8 mouse cellular contexts compared by ENCODE assay signal in the genomic region with DNA sequence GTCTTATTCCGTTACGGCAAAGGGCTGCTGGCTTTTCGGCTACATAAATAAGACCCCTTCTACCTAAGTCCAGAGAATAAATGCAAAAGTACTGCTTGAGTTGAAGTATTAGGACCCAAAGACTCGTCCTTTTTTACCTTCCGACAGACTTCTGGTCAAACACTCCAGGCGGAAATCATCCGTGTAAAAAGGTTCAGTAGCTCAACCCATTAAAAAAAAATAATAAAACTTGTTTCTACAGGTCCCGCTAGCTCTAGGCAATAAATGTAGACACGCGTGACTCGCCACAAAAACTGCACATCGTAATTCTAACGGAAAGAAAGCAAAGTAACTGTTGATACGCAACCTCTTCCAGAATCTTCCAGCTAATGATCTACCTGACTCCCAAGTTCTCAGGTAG. TPM values are rescaled to one million over a fixed set of nuclear protein-coding genes. Genes with fewer than 3 reads are reported as not detected.
A peak's percentile ranks its signal among the peaks of the same experiment; 100 is the strongest.
DNase-seq lines count a peak whose midpoint lies in the region; ATAC-seq and TF ChIP-seq lines count a peak whose summit lies in the region.

Gene Rbm6 (minus strand): TSS at position 101 of the 400 bp plus-strand sequence.

- no peaks in the 10 kb centered on the region for H3K27me3 ChIP-seq in testis, adult 2 months (ENCODE audit: control insufficient read depth, insufficient read depth, low read length)
- peaks cover 3% of the 10 kb centered on the region; the same call in 1 of the 2 replicates for H3K27me3 ChIP-seq in erythroblast, embryonic 14.5 days (ENCODE audit: control insufficient read depth)
- no peaks in the 10 kb centered on the region for H3K27me3 ChIP-seq in limb, embryonic 13.5 days
- no peaks in the 10 kb centered on the region for H3K27me3 ChIP-seq in small intestine, adult 2 months (ENCODE audit: control insufficient read depth, insufficient read depth, low read length)

- H3K27ac ChIP-seq in testis, adult 2 months (ENCODE audit: control insufficient read depth, insufficient read depth, low read depth, low read length): peak within 1 kb of the TSS; percentile 99
- peak within 1 kb of the TSS; percentile 90 for H3K27ac ChIP-seq in limb, embryonic 13.5 days
- H3K27ac ChIP-seq in small intestine, adult 2 months (ENCODE audit: insufficient read depth, low read depth, low read length): peak within 1 kb of the TSS; percentile 94

- no peak for TF ChIP-seq CTCF in testis, adult 2 months (IDR thresholded peaks at IDR 0.05; ENCODE audit: control insufficient read depth, insufficient read depth, insufficient replicate concordance, low read depth, low read length)
- TF ChIP-seq CTCF in small intestine, adult 2 months (IDR thresholded peaks at IDR 0.05; ENCODE audit: extremely low read depth, insufficient read length, insufficient replicate concordance, low read depth, low read length): no peak

- H3K4me1 ChIP-seq in testis, adult 2 months (ENCODE audit: control insufficient read depth, insufficient read depth, low read length): no peaks in the 10 kb centered on the region; the same call in 1 of the 2 replicates
- H3K4me1 ChIP-seq in erythroblast, embryonic 14.5 days (ENCODE audit: control insufficient read depth): peaks cover 31% of the 10 kb centered on the region
- peaks cover 17% of the 10 kb centered on the region for H3K4me1 ChIP-seq in limb, embryonic 13.5 days
- peaks cover 10% of the 10 kb centered on the region; the same call in 1 of the 2 replicates for H3K4me1 ChIP-seq in small intestine, adult 2 months (ENCODE audit: control insufficient read depth, insufficient read depth, insufficient read length, low read length)

- DNase-seq in testis, postnatal 14 days (ENCODE audit: low spot score): no peak
- no peak for DNase-seq in heart, postnatal 25 days (ENCODE audit: low spot score)
- DNase-seq in cerebellum, postnatal 10 days: no peak
- DNase-seq in kidney, adult 18-20 months: no peak

- no peaks in the 10 kb centered on the region for H3K36me3 ChIP-seq in testis, adult 2 months (ENCODE audit: control insufficient read depth, insufficient read depth, low read length)
- H3K36me3 ChIP-seq in erythroblast, embryonic 14.5 days (ENCODE audit: control insufficient read depth): peaks cover 17% of the 10 kb centered on the region
- H3K36me3 ChIP-seq in limb, embryonic 13.5 days: 0 out of 2 replicates have a peak, but pooled peaks cover 4% of the 10 kb centered on the region
- no peaks in the 10 kb centered on the region; the same call in 1 of the 2 replicates for H3K36me3 ChIP-seq in small intestine, adult 2 months (ENCODE audit: control insufficient read depth, insufficient read depth, low read length)

- H3K4me2 ChIP-seq in limb, embryonic 13.5 days (replicated peaks): peak within 1 kb of the TSS; percentile 79

- TF ChIP-seq POLR2A in testis, adult 2 months (IDR thresholded peaks at IDR 0.05; ENCODE audit: control insufficient read depth, low read depth, low read length): no peak
- no peak for TF ChIP-seq POLR2A in small intestine, adult 2 months (IDR thresholded peaks at IDR 0.05; ENCODE audit: low read depth, low read length)

- WGBS in limb, embryonic 13.5 days: 8% methylated on average over 14 of the region's 14 CpGs
- WGBS in small intestine, adult 2 months: 3% methylated on average over 14 of the region's 14 CpGs

- H3K9me3 ChIP-seq in erythroblast, embryonic 14.5 days (ENCODE audit: control insufficient read depth, low read length): no peaks in the 10 kb centered on the region
- H3K9me3 ChIP-seq in limb, embryonic 13.5 days: no peaks in the 10 kb centered on the region

- H3K4me3 ChIP-seq in testis, adult 2 months (ENCODE audit: control insufficient read depth, low read depth, low read length): peak within 1 kb of the TSS; percentile 95
- H3K4me3 ChIP-seq in erythroblast, embryonic 14.5 days (replicated peaks): peak within 1 kb of the TSS; percentile 88
- H3K4me3 ChIP-seq in limb, embryonic 13.5 days: peak within 1 kb of the TSS; percentile 98
- H3K4me3 ChIP-seq in small intestine, adult 2 months (ENCODE audit: low read depth, low read length): peak within 1 kb of the TSS; percentile 87

- ATAC-seq in limb, embryonic 13.5 days (ENCODE audit: low FRiP score, low read depth): no peak

- H3K9ac ChIP-seq in limb, embryonic 13.5 days: peak within 1 kb of the TSS; percentile 99

- intact Hi-C loops in heart, postnatal 25 days (cut with DNase I): loop anchor here (10.0 kb wide), 1 partner anchor 422 kb away; the partner anchor contains the start of genes Amt and Nicn1

RNA-seq across cellular contexts. Expression of gene Rbm6, which starts in this region (rescaled TPM):
- polyA plus RNA-seq in testis, adult 2 months (2012; rRNA removed): 26.8 and 28.1 TPM in 2 replicates
- polyA plus RNA-seq in erythroblast, embryonic 14.5 days (2012): 2.5 and 2.9 TPM in 2 replicates
- 10 to 100 TPM; 29.9 to 30.3 TPM for total RNA-seq in heart, postnatal 25 days (2021)
- 94.7 and 97.7 TPM in 2 replicates for polyA plus RNA-seq in limb, embryonic 13.5 days (2015; fragmentation: Nextera tagmentation; extraction: Ambion mirVana)
- polyA plus RNA-seq in small intestine, adult 2 months (2012; rRNA removed): 4.2 and 16.4 TPM in 2 replicates
